Mouse (Mus musculus): ENCODE results near the gene Frrs1. TPM values are rescaled to one million over a fixed set of nuclear protein-coding genes. Genes with fewer than 3 reads are reported as not detected.
"Not testable (repeated sequence)": the region's sequence is repeated elsewhere in the genome, so short reads cannot be mapped to it uniquely, and the experiment has no call there.

The Frrs1 gene
- polyA plus RNA-seq (2014; fragmentation: Nextera tagmentation; extraction: Ambion mirVana): 66.7 and 73.0 TPM in 2 replicates

DNA sequence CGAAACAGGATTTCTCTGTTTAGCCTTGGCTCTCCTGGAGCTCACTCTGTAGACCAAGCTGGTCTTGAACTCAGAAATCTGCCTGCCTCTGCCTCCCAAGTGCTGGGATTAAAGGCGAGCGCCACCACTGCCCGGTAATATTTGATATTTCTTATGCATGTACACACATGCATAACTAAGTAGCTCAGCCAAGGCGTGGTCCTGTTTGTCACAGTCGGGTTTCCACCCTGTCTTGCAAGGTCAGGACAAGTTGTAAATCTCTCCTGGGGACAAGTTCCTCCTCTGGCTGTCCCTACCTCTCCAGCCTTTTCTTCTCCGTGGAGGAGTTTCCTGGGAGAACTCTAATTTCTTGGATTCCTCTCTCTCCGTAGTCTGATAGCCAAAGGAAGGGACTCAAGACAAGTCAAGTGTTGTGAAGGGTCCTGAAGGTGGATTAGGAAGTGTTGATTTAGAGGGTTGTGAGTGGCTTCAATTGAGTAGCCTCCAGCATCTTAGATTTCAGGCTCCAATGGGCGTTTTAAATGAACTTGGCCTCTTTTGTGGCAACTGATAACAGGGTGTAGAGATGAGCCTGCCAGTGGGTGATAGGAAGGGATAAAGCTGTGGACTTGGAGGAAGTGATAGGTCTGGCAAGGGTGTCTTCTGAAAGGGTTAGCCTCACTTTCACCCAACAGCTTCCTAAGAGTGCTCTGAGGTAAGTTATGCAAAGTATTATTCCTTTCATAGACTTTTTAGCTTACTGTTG, at the start of gene Frrs1:
TSS of gene Frrs1 (plus strand) at position 524 of the 745 bp plus-strand sequence.
- ATAC-seq (replicated peaks; ENCODE audit: low FRiP score) (peak; percentile 86), DNase-seq (ENCODE audit: low spot score) (peak; percentile 56)
- 50% methylated on average over 9 of the region's 9 CpGs for WGBS
- peak within 1 kb of the TSS; percentile 93 for H3K27ac ChIP-seq (ENCODE audit: low read depth, low read length)
- no peaks in the 10 kb centered on the region for H3K36me3 ChIP-seq (ENCODE audit: control insufficient read depth, insufficient read depth, low read length)
- H3K9me3 ChIP-seq (ENCODE audit: control insufficient read depth, low read length): no peaks in the 10 kb centered on the region
- H3K9ac ChIP-seq (ENCODE audit: low read depth, low read length): peak within 1 kb of the TSS; percentile 55
- H3K4me1 ChIP-seq (replicated peaks; ENCODE audit: control insufficient read depth, insufficient read depth, low read length): peaks cover 24% of the 10 kb centered on the region
- peak within 1 kb of the TSS; percentile 92 for H3K4me2 ChIP-seq
- no peaks in the 10 kb centered on the region for H3K27me3 ChIP-seq (replicated peaks; ENCODE audit: control insufficient read depth, insufficient read depth, low read length)
- H3K4me3 ChIP-seq (ENCODE audit: low read depth, low read length): peak within 1 kb of the TSS; percentile 71

DNA sequence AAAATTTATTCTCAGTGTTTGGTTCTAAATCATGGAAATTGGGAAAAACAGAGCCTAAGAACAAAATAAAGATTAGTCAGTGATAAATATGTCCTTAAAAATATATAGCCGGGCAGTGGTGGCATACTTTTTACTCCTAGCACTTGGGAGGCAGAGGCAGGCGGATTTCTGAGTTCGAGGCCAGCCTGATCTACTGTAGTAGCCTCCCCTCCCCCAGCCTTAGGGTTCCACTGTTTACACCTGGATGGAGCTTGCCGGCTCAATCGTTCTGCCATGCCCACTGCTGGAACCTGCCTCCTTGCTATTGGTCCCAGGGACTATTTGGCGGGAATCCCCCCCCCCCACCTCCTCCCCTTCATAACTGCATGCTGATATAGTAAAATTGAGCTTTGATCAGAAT, 48.9 kb upstream of the Frrs1 start:
- not testable (repeated sequence) for ATAC-seq (replicated peaks; ENCODE audit: low FRiP score); H3K4me3 ChIP-seq (ENCODE audit: low read depth, low read length); DNase-seq (ENCODE audit: low spot score)

DNA sequence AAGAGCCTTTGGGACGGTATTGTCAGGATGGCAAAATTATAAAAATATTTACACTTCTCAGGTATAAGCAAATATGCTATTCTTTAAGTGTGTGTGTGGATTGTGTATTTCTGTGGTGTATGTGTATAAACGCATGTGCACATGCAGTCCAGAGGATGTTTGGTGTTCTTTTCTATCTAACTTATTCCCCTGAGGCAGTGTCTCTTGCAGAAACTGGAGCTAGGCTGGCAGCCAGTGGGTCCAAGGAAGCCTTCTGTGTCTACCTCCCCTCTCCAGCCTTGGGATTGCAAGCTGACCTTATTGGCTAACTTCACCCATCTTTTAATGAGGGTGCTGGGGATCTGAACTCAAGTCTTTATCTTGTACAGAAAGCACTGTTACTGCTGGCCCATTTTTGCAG, 46.3 kb upstream of the Frrs1 start:
- no peaks in the 10 kb centered on the region for H3K27me3 ChIP-seq (replicated peaks; ENCODE audit: control insufficient read depth, insufficient read depth, low read length)
- H3K9ac ChIP-seq (ENCODE audit: low read depth, low read length): no peak overlapping the region
- DNase-seq (ENCODE audit: low spot score) (no peak), ATAC-seq (replicated peaks; ENCODE audit: low FRiP score) (no peak)
- H3K9me3 ChIP-seq (ENCODE audit: control insufficient read depth, low read length): no peaks in the 10 kb centered on the region
- WGBS: 77% methylated on average over 2 of the region's 2 CpGs
- H3K4me3 ChIP-seq (ENCODE audit: low read depth, low read length): no peak overlapping the region
- H3K4me1 ChIP-seq (replicated peaks; ENCODE audit: control insufficient read depth, insufficient read depth, low read length): no peaks in the 10 kb centered on the region
- H3K4me2 ChIP-seq: no peak overlapping the region
- no peaks in the 10 kb centered on the region for H3K36me3 ChIP-seq (ENCODE audit: control insufficient read depth, insufficient read depth, low read length)
- no peak overlapping the region for H3K27ac ChIP-seq (ENCODE audit: low read depth, low read length)

More for the DNA sequence above, 48.9 kb upstream of the Frrs1 start:
- H3K9me3 ChIP-seq (ENCODE audit: control insufficient read depth, low read length); H3K27ac ChIP-seq (ENCODE audit: low read depth, low read length); H3K4me2 ChIP-seq; H3K4me1 ChIP-seq (replicated peaks; ENCODE audit: control insufficient read depth, insufficient read depth, low read length); H3K36me3 ChIP-seq (ENCODE audit: control insufficient read depth, insufficient read depth, low read length); H3K27me3 ChIP-seq (replicated peaks; ENCODE audit: control insufficient read depth, insufficient read depth, low read length); H3K9ac ChIP-seq (ENCODE audit: low read depth, low read length): not testable (repeated sequence)
- 82% methylated on average over 6 of the region's 6 CpGs for WGBS

DNA sequence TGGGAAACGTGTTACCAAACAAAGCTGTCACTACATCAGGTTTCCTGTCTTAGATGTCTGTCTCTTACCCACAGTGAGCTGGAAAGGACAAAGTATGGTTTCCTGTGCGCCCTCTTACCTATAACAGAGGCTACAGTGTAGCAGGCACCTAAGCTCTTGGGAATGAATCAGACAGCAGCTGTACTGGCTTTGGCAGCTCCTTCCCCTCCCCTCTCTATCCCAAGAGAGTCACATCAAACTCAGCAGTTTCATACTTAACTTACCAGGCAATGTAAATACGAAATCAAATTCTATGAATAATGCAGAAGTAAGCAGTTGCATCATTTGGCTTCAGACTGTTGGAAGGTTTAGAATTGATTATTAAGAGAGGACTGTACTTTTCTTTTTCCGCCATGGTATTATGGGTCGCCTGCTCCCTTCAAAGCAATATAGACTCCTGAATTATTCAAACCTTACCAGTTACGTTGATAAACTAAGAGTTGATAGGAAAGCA, 43.9 kb upstream of the Frrs1 start:
- Histone ChIP-seq H3K27me3 (replicated peaks; ENCODE audit: control insufficient read depth, insufficient read depth, low read length) (no peaks in the 10 kb centered on the region), H3K9me3 (ENCODE audit: control insufficient read depth, low read length) (no peaks in the 10 kb centered on the region), H3K4me2 (no peak overlapping the region), H3K36me3 (ENCODE audit: control insufficient read depth, insufficient read depth, low read length) (no peaks in the 10 kb centered on the region), H3K4me1 (replicated peaks; ENCODE audit: control insufficient read depth, insufficient read depth, low read length) (no peaks in the 10 kb centered on the region), H3K27ac (ENCODE audit: low read depth, low read length) (no peak overlapping the region), H3K4me3 (ENCODE audit: low read depth, low read length) (no peak overlapping the region), H3K9ac (ENCODE audit: low read depth, low read length) (no peak overlapping the region)
- no peak for DNase-seq (ENCODE audit: low spot score)
- ATAC-seq (replicated peaks; ENCODE audit: low FRiP score): no peak
- WGBS: 78% methylated on average over 6 of the region's 6 CpGs

DNA sequence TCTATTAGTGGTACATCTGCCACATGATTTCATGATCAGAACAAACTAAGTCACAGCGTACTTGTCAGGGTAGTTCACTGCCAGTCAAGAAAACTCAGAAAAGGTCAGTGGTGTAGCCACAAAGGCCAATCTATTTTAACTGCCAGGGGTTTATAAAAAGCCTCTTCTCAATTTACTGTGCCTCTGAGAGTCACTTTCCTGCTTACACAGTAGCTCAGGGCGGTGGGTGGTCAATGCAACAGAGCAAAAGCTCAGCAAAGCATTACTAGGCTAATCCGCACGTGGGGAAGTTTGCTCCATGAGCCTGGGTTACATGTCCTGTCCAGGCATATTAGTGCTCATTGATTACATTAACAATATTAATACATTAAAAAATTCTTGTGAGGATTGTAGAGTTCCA, 43.3 kb upstream of the Frrs1 start:
- no peaks in the 10 kb centered on the region for H3K36me3 ChIP-seq (ENCODE audit: control insufficient read depth, insufficient read depth, low read length)
- ATAC-seq (replicated peaks; ENCODE audit: low FRiP score) (no peak), DNase-seq (ENCODE audit: low spot score) (no peak)
- H3K4me1 ChIP-seq (replicated peaks; ENCODE audit: control insufficient read depth, insufficient read depth, low read length): no peaks in the 10 kb centered on the region
- no peak overlapping the region for H3K9ac ChIP-seq (ENCODE audit: low read depth, low read length)
- H3K27me3 ChIP-seq (replicated peaks; ENCODE audit: control insufficient read depth, insufficient read depth, low read length): no peaks in the 10 kb centered on the region
- no peak overlapping the region for H3K4me3 ChIP-seq (ENCODE audit: low read depth, low read length)
- H3K27ac ChIP-seq (ENCODE audit: low read depth, low read length): no peak overlapping the region
- WGBS: 80% methylated on average over 4 of the region's 4 CpGs
- H3K9me3 ChIP-seq (ENCODE audit: control insufficient read depth, low read length): no peaks in the 10 kb centered on the region
- no peak overlapping the region for H3K4me2 ChIP-seq

DNA sequence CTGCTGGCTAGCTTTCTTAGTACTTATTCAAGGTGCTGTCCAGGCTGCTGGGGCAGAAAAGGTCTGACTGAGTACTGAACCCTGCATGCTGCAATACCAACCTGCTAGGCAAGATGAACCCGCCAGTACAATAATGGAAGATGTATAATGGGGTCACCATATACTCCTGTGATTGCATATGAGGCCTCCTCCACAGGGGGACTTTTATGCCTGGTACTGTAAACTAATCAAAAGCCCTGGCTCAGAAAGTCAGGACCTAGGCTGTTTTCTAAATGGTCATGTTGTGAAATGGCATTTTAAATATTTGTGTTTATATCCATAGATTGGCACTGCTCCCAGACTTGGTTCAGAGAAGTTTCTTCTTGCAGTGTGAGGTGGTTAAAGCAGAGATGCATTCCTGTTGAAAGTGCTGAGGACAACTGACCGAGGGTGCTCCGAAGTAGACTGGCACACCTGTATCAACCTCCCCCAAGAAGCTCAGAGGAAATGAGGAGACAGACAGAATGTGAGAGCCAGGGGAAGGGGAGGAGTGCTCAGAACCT, 42.5 kb upstream of the Frrs1 start:
- H3K27ac ChIP-seq (ENCODE audit: low read depth, low read length): no peak overlapping the region
- no peaks in the 10 kb centered on the region for H3K4me1 ChIP-seq (replicated peaks; ENCODE audit: control insufficient read depth, insufficient read depth, low read length)
- DNase-seq (ENCODE audit: low spot score): no peak
- no peak overlapping the region for H3K4me2 ChIP-seq
- ATAC-seq (replicated peaks; ENCODE audit: low FRiP score): no peak
- no peak overlapping the region for H3K4me3 ChIP-seq (ENCODE audit: low read depth, low read length)
- no peaks in the 10 kb centered on the region for H3K36me3 ChIP-seq (ENCODE audit: control insufficient read depth, insufficient read depth, low read length)
- no peaks in the 10 kb centered on the region for H3K9me3 ChIP-seq (ENCODE audit: control insufficient read depth, low read length)
- H3K27me3 ChIP-seq (replicated peaks; ENCODE audit: control insufficient read depth, insufficient read depth, low read length): no peaks in the 10 kb centered on the region
- WGBS: 83% methylated on average over 3 of the region's 3 CpGs
- H3K9ac ChIP-seq (ENCODE audit: low read depth, low read length): no peak overlapping the region

DNA sequence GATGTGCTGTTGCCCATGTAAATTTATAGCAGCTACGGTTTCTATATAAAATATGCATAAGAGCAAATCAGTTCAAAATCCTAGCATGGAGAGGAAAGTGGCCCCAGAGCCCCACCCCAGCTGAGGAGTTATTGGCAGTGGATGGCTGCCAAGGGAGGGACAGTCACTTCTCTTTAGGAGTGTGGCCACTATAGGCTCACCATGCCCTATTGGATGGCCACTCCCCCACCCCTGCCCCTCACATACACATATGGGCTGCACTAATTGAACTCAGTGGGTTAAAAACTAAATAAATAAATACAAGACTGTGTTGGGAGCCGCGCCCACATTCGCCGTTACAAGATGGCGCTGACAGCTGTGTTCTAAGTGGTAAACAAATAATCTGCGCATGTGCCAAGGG, 42.0 kb upstream of the Frrs1 start:
- no peaks in the 10 kb centered on the region for H3K4me1 ChIP-seq (replicated peaks; ENCODE audit: control insufficient read depth, insufficient read depth, low read length)
- H3K36me3 ChIP-seq (ENCODE audit: control insufficient read depth, insufficient read depth, low read length): no peaks in the 10 kb centered on the region
- H3K4me2 ChIP-seq: no peak overlapping the region
- H3K9ac ChIP-seq (ENCODE audit: low read depth, low read length): no peak overlapping the region
- WGBS: 95% methylated on average over 6 of the region's 7 CpGs
- no peak overlapping the region for H3K27ac ChIP-seq (ENCODE audit: low read depth, low read length)
- no peak for ATAC-seq (replicated peaks; ENCODE audit: low FRiP score)
- H3K9me3 ChIP-seq (ENCODE audit: control insufficient read depth, low read length): no peaks in the 10 kb centered on the region
- no peaks in the 10 kb centered on the region for H3K27me3 ChIP-seq (replicated peaks; ENCODE audit: control insufficient read depth, insufficient read depth, low read length)
- no peak overlapping the region for H3K4me3 ChIP-seq (ENCODE audit: low read depth, low read length)
- no peak for DNase-seq (ENCODE audit: low spot score)

DNA sequence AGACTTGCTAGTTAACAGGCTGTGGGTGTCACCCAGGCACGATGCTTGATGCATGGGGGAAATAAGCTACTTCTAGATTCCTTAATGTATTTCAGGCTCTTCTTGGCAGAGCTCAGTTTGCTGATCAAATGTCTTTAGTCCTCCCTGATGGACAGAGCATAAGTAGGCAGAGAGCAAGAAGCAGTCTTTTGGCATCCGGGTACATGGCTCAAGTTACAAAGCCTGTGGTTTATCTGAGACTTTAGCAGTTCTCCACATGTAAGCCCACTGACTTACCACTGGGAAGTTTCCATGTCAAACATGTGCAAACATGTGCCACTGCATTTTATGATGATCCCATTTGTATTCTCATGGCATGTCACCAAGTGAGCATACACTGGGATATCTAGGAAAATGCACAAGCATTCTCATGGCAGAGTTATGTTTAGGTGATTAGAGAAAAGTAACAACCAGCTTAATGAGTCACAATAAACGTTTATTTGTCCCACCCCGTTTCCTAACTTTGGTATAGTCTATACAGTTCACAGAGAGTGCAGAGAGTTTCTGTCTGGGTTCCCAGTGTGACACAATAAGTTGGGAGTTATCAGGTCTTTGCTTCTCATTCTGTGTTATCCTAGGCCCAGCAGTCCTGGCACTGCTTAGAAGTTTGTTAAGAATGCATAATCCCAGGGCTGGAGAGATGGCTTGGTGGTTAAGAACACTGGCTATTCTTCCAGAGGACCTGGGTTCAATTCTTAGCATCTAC, 32.6 kb upstream of the Frrs1 start:
- Histone ChIP-seq H3K36me3 (ENCODE audit: control insufficient read depth, insufficient read depth, low read length) (no peaks in the 10 kb centered on the region), H3K4me1 (replicated peaks; ENCODE audit: control insufficient read depth, insufficient read depth, low read length) (no peaks in the 10 kb centered on the region), H3K27ac (ENCODE audit: low read depth, low read length) (no peak overlapping the region), H3K9ac (ENCODE audit: low read depth, low read length) (no peak overlapping the region), H3K9me3 (ENCODE audit: control insufficient read depth, low read length) (no peaks in the 10 kb centered on the region), H3K4me3 (ENCODE audit: low read depth, low read length) (no peak overlapping the region), H3K27me3 (replicated peaks; ENCODE audit: control insufficient read depth, insufficient read depth, low read length) (no peaks in the 10 kb centered on the region), H3K4me2 (no peak overlapping the region)
- no peak for ATAC-seq (replicated peaks; ENCODE audit: low FRiP score)
- no peak for DNase-seq (ENCODE audit: low spot score)
- WGBS: 66% methylated on average over 4 of the region's 4 CpGs

Data from liver, embryonic 11.5 days (tissue).